Mouse (Mus musculus) forebrain, embryonic 11.5 days (tissue): ENCODE results near the gene Npas3. TPM values are rescaled to one million over a fixed set of nuclear protein-coding genes. Genes with fewer than 3 reads are reported as not detected.
A peak's percentile ranks its signal among the peaks of the same experiment; 100 is the strongest.

Source experiments
- ATAC-seq: fragments of 200-750 bp; cut with Nextera tagmentation; replicated peaks from 2 replicates; pipeline ENCODE4 v1.8.0; 2017; ENCODE audit warnings: moderate TSS enrichment; ENCODE audit not compliant: low FRiP score
- DNase-seq: peaks from one replicate; pipeline ENCODE4 v3.0.0-alpha.2; 2017; ENCODE audit warnings: low spot score
- H3K27ac ChIP-seq: fragments of 300-500 bp; sonication (generic); 2 replicates; pipeline ENCODE4 v1.5.1; 2014; ENCODE audit warnings: low read depth, low read length
- H3K27me3 ChIP-seq: fragments of 300-500 bp; sonication (generic); 2 replicates; pipeline ENCODE4 v1.6.1; 2014; ENCODE audit warnings: mild to moderate bottlenecking, low read length, mixed read lengths; ENCODE audit not compliant: control insufficient read depth, insufficient read depth
- H3K36me3 ChIP-seq: fragments of 300-500 bp; sonication (generic); 2 replicates; pipeline ENCODE4 v1.6.1; 2014; ENCODE audit warnings: mild to moderate bottlenecking, low read length, moderate library complexity, mixed read lengths; ENCODE audit not compliant: control insufficient read depth, insufficient read depth
- H3K4me1 ChIP-seq: fragments of 300-500 bp; sonication (generic); replicated peaks from 2 replicates; pipeline ENCODE4 v1.6.1; 2014; ENCODE audit warnings: low read length, mixed read lengths; ENCODE audit not compliant: control insufficient read depth, insufficient read depth
- H3K4me2 ChIP-seq: fragments of 300-500 bp; sonication (generic); 2 replicates; pipeline ENCODE4 v1.6.1; 2014; ENCODE audit warnings: low read depth, mild to moderate bottlenecking, low read length, moderate library complexity, mixed read lengths; ENCODE audit not compliant: severe bottlenecking
- H3K4me3 ChIP-seq: fragments of 300-500 bp; sonication (generic); 2 replicates; pipeline ENCODE4 v1.5.1; 2014; ENCODE audit warnings: low read depth, low read length
- H3K9ac ChIP-seq: fragments of 300-500 bp; sonication (generic); 2 replicates; pipeline ENCODE4 v1.6.1; 2014; ENCODE audit warnings: low read length
- H3K9me3 ChIP-seq: fragments of 300-500 bp; sonication (generic); 2 replicates; pipeline ENCODE4 v1.6.1; 2016; ENCODE audit warnings: low read length, mixed read lengths; ENCODE audit not compliant: control insufficient read depth
- WGBS: fragments of 180-500 bp; shearing (Covaris S2); extraction: QIAGEN DNeasy Blood & Tissue Kit; methylation state at CpG from one replicate; pipeline ENCODE4 v1.1.7; 2014; 5-methylcytosine and 5-hydroxymethylcytosine counted together
- polyA plus RNA-seq: library from polyadenylated mRNA; unstranded; fragments of >200 nt; fragmentation: Nextera tagmentation; extraction: Ambion mirVana; gene quantifications from 2 replicates; pipeline ENCODE4 v1.2.1, GENCODE M21; 2014

The Npas3 gene
- polyA plus RNA-seq, 1 experiment from 2014 or later, result 22.5 TPM

GRCm38 (mm10) chr12:53527046-53527445 lies 278.6 kb downstream of the Npas3 start:
- ATAC-seq, result no peak
- 75% methylated on average over 3 of the region's 3 CpGs for whole genome bisulfite sequencing
- no peaks in the 10 kb centered on the region for H3K27me3 ChIP-seq
- no peak for DNase-seq
- H3K9me3 ChIP-seq, result no peaks in the 10 kb centered on the region
- H3K4me1 ChIP-seq, result no peaks in the 10 kb centered on the region; the same call in 1 of the 2 replicates
- H3K36me3 ChIP-seq, result no peaks in the 10 kb centered on the region
- H3K27ac ChIP-seq, result no peak overlapping the region
- no peak overlapping the region for H3K9ac ChIP-seq
- H3K4me3 ChIP-seq, result no peak overlapping the region
- H3K4me2 ChIP-seq, result no peak overlapping the region

GRCm38 (mm10) chr12:53529345-53529744 lies 280.9 kb downstream of the Npas3 start:
- no peak overlapping the region for H3K4me3 ChIP-seq
- H3K27me3 ChIP-seq, result no peaks in the 10 kb centered on the region
- no peak for ATAC-seq
- no peak for DNase-seq
- H3K9ac ChIP-seq, result no peak overlapping the region
- no peaks in the 10 kb centered on the region for H3K36me3 ChIP-seq
- no peaks in the 10 kb centered on the region for H3K9me3 ChIP-seq
- no peaks in the 10 kb centered on the region; the same call in 1 of the 2 replicates for H3K4me1 ChIP-seq
- 89% methylated on average over 2 of the region's 2 CpGs for WGBS
- H3K27ac ChIP-seq, result no peak overlapping the region
- no peak overlapping the region for H3K4me2 ChIP-seq

GRCm38 (mm10) chr12:53536816-53537215 lies 288.3 kb downstream of the Npas3 start:
- no peaks in the 10 kb centered on the region for H3K9me3 ChIP-seq
- 13% methylated on average over 5 of the region's 5 CpGs for WGBS
- H3K9ac ChIP-seq, result no peak overlapping the region
- no peak overlapping the region for H3K4me2 ChIP-seq
- 0 out of 2 replicates have a peak, but pooled peaks cover 2% of the 10 kb centered on the region for H3K4me1 ChIP-seq
- DNase-seq, result no peak
- ATAC-seq, result no peak
- no peak overlapping the region for H3K27ac ChIP-seq
- no peaks in the 10 kb centered on the region for H3K27me3 ChIP-seq
- H3K4me3 ChIP-seq, result no peak overlapping the region
- H3K36me3 ChIP-seq, result no peaks in the 10 kb centered on the region

- Histone ChIP-seq H3K27ac (no peak overlapping the region), H3K36me3 (no peaks in the 10 kb centered on the region), H3K9ac (no peak overlapping the region), H3K4me1 (no peaks in the 10 kb centered on the region), H3K4me3 (no peak overlapping the region), H3K27me3 (no peaks in the 10 kb centered on the region), H3K9me3 (no peaks in the 10 kb centered on the region), H3K4me2 (no peak overlapping the region)
- ATAC-seq, result no peak
- no peak for DNase-seq
- 92% methylated on average over 2 of the region's 2 CpGs for WGBS
These were observed 307.9 kb downstream of the Npas3 start for GRCm38 (mm10) chr12:53556359-53556758.

- Histone ChIP-seq H3K27ac (no peak overlapping the region), H3K27me3 (no peaks in the 10 kb centered on the region), H3K4me1 (no peaks in the 10 kb centered on the region), H3K36me3 (no peaks in the 10 kb centered on the region), H3K9me3 (no peaks in the 10 kb centered on the region), H3K4me2 (no peak overlapping the region), H3K4me3 (no peak overlapping the region), H3K9ac (no peak overlapping the region)
- WGBS, result 100% methylated on average over 1 of the region's 1 CpGs
- no peak for DNase-seq
- no peak for ATAC-seq
These were observed 309.8 kb downstream of the Npas3 start for GRCm38 (mm10) chr12:53558259-53558658.

- ATAC-seq (no peak), DNase-seq (no peak)
- H3K27me3 ChIP-seq, result no peaks in the 10 kb centered on the region
- H3K36me3 ChIP-seq, result no peaks in the 10 kb centered on the region
- H3K4me3 ChIP-seq, result no peak overlapping the region
- no peak overlapping the region for H3K4me2 ChIP-seq
- H3K9me3 ChIP-seq, result no peaks in the 10 kb centered on the region
- peak overlapping the region; percentile 0; the same call in 1 of the 2 replicates for H3K27ac ChIP-seq
- 82% methylated on average over 12 of the region's 12 CpGs for WGBS
- no peak overlapping the region for H3K9ac ChIP-seq
- H3K4me1 ChIP-seq, result no peaks in the 10 kb centered on the region
These were observed 318.4 kb downstream of the Npas3 start for GRCm38 (mm10) chr12:53566712-53567387.

- no peak overlapping the region for H3K9ac ChIP-seq
- H3K4me1 ChIP-seq, result no peaks in the 10 kb centered on the region
- WGBS, result 93% methylated on average over 5 of the region's 5 CpGs
- H3K27ac ChIP-seq, result no peak overlapping the region
- H3K36me3 ChIP-seq, result no peaks in the 10 kb centered on the region
- H3K4me3 ChIP-seq, result no peak overlapping the region
- DNase-seq (no peak), ATAC-seq (no peak)
- no peaks in the 10 kb centered on the region for H3K27me3 ChIP-seq
- no peaks in the 10 kb centered on the region for H3K9me3 ChIP-seq
- H3K4me2 ChIP-seq, result no peak overlapping the region
These were observed 332.7 kb downstream of the Npas3 start for GRCm38 (mm10) chr12:53581181-53581580.

- Histone ChIP-seq H3K4me1 (peaks cover 9% of the 10 kb centered on the region; the same call in 1 of the 2 replicates), H3K9ac (no peak overlapping the region), H3K4me2 (no peak overlapping the region), H3K9me3 (no peaks in the 10 kb centered on the region), H3K4me3 (no peak overlapping the region), H3K27me3 (no peaks in the 10 kb centered on the region), H3K36me3 (no peaks in the 10 kb centered on the region), H3K27ac (peak overlapping the region; percentile 4; the same call in 1 of the 2 replicates)
- WGBS, result 73% methylated on average over 5 of the region's 5 CpGs
- DNase-seq (no peak), ATAC-seq (no peak)
These were observed 338.8 kb downstream of the Npas3 start for GRCm38 (mm10) chr12:53587249-53587648.
